Mouse (Mus musculus) ZHBTc4 (cell line): ENCODE measurements at regions not wholly inside any gene's neighbourhood (a gene's known extent, or its start where the extent isn't known, plus 50 kb on each side); places are given as distances from the start of the nearest gene placed in this dataset.

Experiments used
- DNase-seq: peaks from one replicate; pipeline ENCODE4 v3.0.0-alpha.2; 2011; ENCODE audit warnings: low read depth, low spot score

DNA sequence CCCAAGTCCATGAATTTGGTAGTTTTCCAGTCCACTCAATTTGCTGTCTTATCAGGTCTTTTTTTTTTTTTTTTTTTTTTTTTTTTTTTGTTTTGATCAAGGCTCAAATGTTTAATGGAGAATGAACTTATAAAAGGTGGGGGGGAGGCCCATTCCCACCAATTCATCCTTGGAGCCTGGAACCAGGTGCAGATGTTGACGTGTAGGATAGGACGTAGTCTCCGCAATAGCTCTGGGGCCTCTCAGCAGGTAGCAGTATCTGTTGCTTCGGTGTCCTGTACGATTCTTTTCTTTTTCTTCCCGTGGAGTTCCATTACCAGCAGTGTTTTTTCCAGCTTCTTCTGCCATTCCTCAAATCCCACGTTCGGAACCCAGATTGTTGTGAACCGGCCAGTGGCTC is 1296.3 kb upstream of the Ppp6c start:
- peak; percentile 79 for DNase-seq

DNA sequence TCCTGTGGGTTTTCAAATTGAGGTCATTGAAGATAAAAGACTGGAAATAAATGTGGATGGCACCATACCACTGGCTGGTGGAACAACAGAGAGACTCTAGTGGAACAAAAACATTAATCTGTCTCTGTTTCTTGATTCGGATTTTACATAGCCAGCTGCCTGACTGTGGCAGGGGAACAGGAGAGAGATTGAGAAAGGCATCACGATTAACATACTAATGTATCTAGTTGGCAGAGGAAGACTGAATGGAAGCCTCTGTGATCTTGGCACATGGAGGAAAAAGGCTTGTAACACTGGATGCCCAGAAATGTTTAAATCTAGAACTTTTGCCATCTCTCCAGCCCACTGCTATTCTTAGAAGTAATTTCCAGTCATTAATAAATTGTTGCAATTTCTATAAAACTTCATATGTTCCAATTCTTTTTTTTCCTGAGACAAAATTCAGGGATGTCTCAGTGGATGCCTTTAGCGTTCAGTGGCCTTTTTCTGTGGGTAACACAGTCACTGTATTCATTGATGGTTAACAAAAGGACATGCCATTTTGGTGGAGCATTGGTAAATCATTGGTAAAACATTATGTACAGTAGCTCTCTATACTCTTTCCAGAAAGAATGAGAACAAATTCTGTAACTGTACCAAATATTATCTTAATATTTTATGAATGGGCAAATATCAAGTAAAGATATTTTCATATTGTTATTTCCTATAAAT is 1284.5 kb upstream of the Ppp6c start:
- DNase-seq: no peak

DNA sequence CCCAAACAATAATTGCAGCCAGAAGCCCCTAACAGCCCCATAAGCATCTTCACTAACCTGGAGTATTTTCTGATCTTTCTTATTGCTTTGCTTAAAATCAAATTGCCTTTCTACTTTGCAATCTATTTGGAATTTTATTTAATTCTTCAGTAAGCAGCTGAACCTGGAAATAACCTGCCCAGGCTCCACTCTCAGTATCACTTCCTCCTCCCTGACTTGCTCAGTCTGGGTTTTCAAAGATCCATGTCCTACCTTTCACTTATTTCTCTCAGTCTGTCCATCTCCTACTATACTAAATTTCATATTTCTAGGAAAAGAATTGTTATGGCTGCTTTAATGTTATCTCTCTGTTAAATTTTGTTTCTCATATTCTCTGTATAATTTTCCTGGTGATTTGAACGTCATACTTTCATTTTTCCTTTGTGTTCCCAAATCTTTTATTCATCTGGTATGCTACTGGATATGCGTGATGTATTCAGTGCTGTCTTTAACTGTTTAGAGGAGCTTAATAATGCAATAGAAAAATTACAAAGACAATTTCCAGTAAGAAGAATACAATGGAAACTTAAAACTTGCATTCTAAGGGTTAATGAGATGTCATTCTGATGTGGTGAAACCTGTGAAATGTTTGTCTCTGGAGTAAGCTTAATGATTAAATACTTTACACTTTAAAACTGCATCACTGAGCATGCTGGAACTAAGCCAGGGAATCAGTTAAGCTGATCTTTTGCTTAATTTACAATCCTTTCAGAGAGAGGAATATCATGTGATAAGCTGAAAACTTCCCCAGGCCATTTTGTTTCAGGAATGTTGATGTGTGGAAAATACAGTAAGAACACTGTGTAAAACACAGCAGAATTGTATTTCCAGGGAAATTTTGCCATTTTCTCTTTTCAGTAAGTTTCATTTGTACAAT is 1252.8 kb upstream of the Ppp6c start:
- no peak for DNase-seq

DNA sequence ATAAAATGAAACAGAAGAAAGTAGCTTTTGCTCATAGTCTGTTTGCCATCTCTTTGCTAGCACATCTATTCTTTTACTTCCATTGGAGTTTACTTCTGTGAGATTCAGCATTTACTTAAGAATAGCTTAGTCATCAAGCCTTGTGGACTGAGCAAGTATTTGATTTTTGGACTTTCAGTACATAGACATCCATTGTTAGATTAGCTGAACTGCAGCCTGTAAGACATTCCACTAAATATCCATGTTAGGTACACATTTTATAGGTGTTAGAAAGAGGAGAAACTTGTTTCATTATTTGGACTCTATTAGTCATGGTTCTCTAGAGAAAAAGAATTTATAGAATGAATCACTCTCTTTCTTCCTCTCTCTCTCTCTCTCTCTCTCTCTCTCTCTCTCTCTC is 1251.2 kb upstream of the Ppp6c start:
- DNase-seq: no peak

DNA sequence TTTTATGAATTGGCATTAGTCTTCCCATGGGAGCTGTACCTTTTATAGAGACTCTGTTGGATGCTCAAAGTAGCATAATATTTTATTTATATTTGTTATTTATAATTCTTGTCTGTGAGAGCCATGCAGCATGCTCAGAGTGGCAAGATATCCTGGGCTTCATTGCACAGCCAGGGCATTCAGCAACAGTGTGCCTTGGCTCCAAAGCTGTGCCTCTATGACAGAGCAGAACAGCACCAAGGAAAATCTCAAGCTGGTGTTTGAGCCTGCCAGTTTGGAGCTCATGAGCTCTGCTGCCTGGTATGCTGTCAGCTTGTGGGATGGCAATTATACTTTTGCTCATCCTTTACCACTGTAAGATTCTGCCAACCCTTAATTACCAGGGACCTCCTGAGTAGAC is 1230.1 kb upstream of the Ppp6c start:
- no peak for DNase-seq

DNA sequence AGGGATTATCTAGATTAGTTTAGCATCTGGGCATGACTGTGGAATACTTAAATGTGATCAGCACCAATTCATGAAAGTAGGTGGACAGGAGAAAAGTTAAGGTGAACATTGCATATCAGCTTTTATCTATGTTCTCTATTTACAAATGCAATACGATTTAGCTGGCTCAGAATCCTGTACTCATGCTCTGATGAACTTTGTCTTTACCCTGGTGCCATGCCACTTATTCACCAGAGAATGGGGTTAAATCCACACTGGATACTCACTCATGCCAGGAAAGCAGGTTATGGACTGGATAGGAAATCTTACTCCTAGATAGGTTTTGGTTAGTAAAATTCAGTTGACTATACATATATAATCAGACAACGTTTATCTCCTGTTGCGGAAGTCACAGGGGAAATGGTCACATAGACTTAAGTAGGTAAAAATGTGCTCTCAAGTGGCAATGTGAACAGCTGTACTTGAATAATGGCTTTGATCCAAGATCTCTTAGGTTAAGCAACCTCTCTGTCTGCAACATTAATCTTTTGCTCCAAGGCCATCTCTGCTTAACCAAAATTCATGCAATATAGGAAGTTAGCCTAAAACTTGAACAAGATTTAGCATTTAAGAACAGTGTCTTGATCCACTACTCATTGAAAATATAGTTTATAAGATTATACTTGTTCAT is 1206.7 kb upstream of the Ppp6c start:
- DNase-seq: no peak

DNA sequence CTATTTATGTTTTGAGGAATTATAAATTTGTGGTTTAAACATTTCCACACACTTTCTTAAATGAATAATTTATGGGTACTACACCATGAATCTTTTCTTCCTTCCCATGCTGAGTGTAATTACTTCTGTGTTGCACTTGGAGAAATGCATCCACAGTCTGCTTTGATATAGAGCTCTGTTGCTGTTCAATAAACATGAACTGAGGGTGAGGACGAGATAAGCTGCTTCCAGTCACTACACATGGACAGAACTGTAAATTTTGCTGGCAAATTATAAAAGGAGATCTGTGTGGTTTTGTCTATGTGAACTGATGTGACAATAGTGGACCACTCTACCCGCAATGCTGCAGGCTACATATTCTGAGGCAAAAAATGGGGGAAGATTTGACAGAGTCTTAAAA is 1205.1 kb upstream of the Ppp6c start:
- no peak for DNase-seq

DNA sequence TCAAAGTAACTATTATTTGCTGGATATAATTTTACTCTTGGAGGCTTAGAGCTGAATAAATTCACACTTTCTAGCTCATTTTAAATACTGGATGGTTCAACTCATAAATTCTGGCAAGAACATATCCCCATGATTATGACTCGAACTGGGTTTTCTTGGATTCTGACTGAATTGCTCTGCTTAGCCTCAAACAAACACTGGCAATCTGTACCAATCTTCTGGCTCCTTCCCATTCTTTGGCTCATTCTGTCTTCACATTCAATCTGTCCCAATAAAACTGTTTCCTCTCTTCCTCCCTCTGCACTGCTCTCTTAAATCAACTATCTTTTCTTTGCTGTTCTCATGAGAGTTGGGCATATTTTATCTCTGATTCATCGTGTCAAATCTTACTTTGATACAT is 1176.2 kb upstream of the Ppp6c start:
- DNase-seq: no peak
